9 mouse cellular contexts compared by ENCODE assay signal in genomic region chr4:111626118-111626830, GRCm38 (mm10).
DNase-seq lines count a peak whose midpoint lies in the region; ATAC-seq lines count a peak whose summit lies in the region.
"Had no signal": no experiment of that assay in that cellular context is flagged by ENCODE, and none has a peak within 500 bp of the region (broad histone marks: within the 10 kb centered on the region; RNA-seq: fewer than 3 reads in every experiment).

No protein-coding gene starts in this region.

- H3K9ac ChIP-seq in hindbrain, embryonic 14.5 days = no peak overlapping the region

- DNase-seq in R1 (ENCODE audit: low read depth, low spot score) = peak; percentile 64
- DNase-seq in cerebellum, adult 9-11 months = peak; percentile 26
- peak; percentile 64 to 93 for DNase-seq in frontal cortex, adult 2 months (ENCODE audit: extremely low spot score in 1 of 2, low spot score in 1 of 2)
- DNase-seq in hindbrain, embryonic 14.5 days (ENCODE audit: low spot score) = peak; percentile 81
- peak; percentile 87 to 93 for DNase-seq in layer of hippocampus, postnatal 25 days (ENCODE audit: extremely low spot score in 1 of 2, low spot score in 1 of 2)
- peak; percentile 83 for DNase-seq in right cerebral cortex, postnatal 25 days
- DNase-seq in urinary bladder, postnatal 4 days (ENCODE audit: low spot score in 2 of 2) = peak; percentile 48 to 72

- ATAC-seq in hindbrain, embryonic 14.5 days (ENCODE audit: low FRiP score) = peak; percentile 77
- peak; percentile 40 for ATAC-seq in megakaryocyte, adult 5-6 weeks (ENCODE audit: poor library complexity, severe bottlenecking)

- no peak overlapping the region for H3K4me3 ChIP-seq in hindbrain, embryonic 14.5 days (replicated peaks; ENCODE audit: low read length)

- WGBS in hindbrain, embryonic 14.5 days = 34% methylated on average over 8 of the region's 8 CpGs

- no peak overlapping the region for H3K27ac ChIP-seq in hindbrain, embryonic 14.5 days
- H3K27ac ChIP-seq: macrophage had no signal

- H3K27me3 ChIP-seq in hindbrain, embryonic 14.5 days (ENCODE audit: control insufficient read depth, insufficient read depth, low read length) = no peaks in the 10 kb centered on the region

- no peaks in the 10 kb centered on the region for H3K4me1 ChIP-seq in hindbrain, embryonic 14.5 days (replicated peaks; ENCODE audit: control insufficient read depth, insufficient read depth, low read length)

- no peak overlapping the region for H3K4me2 ChIP-seq in hindbrain, embryonic 14.5 days (replicated peaks)

- H3K36me3 ChIP-seq in hindbrain, embryonic 14.5 days (replicated peaks; ENCODE audit: control insufficient read depth, insufficient read depth) = no peaks in the 10 kb centered on the region

- H3K9me3 ChIP-seq in hindbrain, embryonic 14.5 days (ENCODE audit: control insufficient read depth, low read length) = no peaks in the 10 kb centered on the region

Comparison
In these comparisons a context has a peak if more than half of its experiments do, and no peak if none do; other contexts are left out.
1. DNase-seq: peak in every context shown above with its lines; median percentile 90 in layer of hippocampus, postnatal 25 days; 83 in right cerebral cortex, postnatal 25 days; 81 in hindbrain, embryonic 14.5 days; 78 in frontal cortex, adult 2 months; 64 in R1; 60 in urinary bladder, postnatal 4 days; 26 in cerebellum, adult 9-11 months.